Mouse (Mus musculus) myocyte (in vitro differentiated cells): ENCODE data around the gene Hilpda. TPM values are rescaled to one million over a fixed set of nuclear protein-coding genes. Genes with fewer than 3 reads are reported as not detected.

Experiments
- H3K27me3 ChIP-seq: one replicate; pipeline ENCODE4 v1.6.1; 2011; ENCODE audit not compliant: control insufficient read depth, insufficient read depth, insufficient read length
- H3K36me3 ChIP-seq: one replicate; pipeline ENCODE4 v1.6.1; 2011; ENCODE audit not compliant: control insufficient read depth, insufficient read depth
- H3K4me2 ChIP-seq: one replicate; pipeline ENCODE4 v1.6.1; 2011; ENCODE audit warnings: low read depth, control low read depth
- H3K4me3 ChIP-seq: one replicate; pipeline ENCODE4 v1.5.1; 2011; ENCODE audit warnings: mild to moderate bottlenecking, control low read depth, moderate library complexity
- H3K79me2 ChIP-seq: one replicate; pipeline ENCODE4 v1.6.1; 2011; ENCODE audit not compliant: control insufficient read depth, insufficient read depth
- H3ac ChIP-seq: one replicate; pipeline ENCODE4 v1.6.1; 2011; ENCODE audit not compliant: control insufficient read depth, insufficient read length
- CEBPB ChIP-seq: IDR thresholded peaks from 2 replicates; pipeline ENCODE4 v1.6.1; 2011; ENCODE audit warnings: mild to moderate bottlenecking, moderate library complexity; ENCODE audit not compliant: poor library complexity, insufficient read depth, severe bottlenecking
- E2F4 ChIP-seq: IDR thresholded peaks from one replicate; pipeline ENCODE4 v1.6.1; 2011; ENCODE audit warnings: mild to moderate bottlenecking, control low read depth, moderate library complexity; ENCODE audit not compliant: insufficient read depth
- MAX ChIP-seq: IDR thresholded peaks from one replicate; pipeline ENCODE4 v1.6.1; 2011; ENCODE audit warnings: low read depth, mild to moderate bottlenecking, control low read depth
- MYOD1 ChIP-seq, 3 experiments: IDR thresholded peaks; one replicate each; pipeline ENCODE4 v1.6.1; 2011; ENCODE audit warnings: control low read depth in 2 of 3, low read depth in 2 of 3, mild to moderate bottlenecking in 2 of 3, moderate library complexity in 1 of 3; ENCODE audit not compliant: insufficient read length in 2 of 3, control insufficient read depth in 1 of 3
- MYOG ChIP-seq, 3 experiments: IDR thresholded peaks; one replicate each; pipeline ENCODE4 v1.6.1; 2011; ENCODE audit warnings: control low read depth in 2 of 3, low read depth in 2 of 3, mild to moderate bottlenecking in 2 of 3; ENCODE audit not compliant: insufficient read length in 2 of 3, control insufficient read depth in 1 of 3, insufficient read depth in 1 of 3
- POLR2A ChIP-seq: IDR thresholded peaks from one replicate; pipeline ENCODE4 v1.6.1; 2011; ENCODE audit warnings: low read depth, mild to moderate bottlenecking, control low read depth, moderate library complexity; ENCODE audit not compliant: insufficient read length
- POLR2AphosphoS2 ChIP-seq: IDR thresholded peaks from one replicate; pipeline ENCODE4 v1.6.1; 2011; ENCODE audit warnings: low read depth, control low read depth; ENCODE audit not compliant: insufficient read length
- REST ChIP-seq: IDR thresholded peaks from one replicate; pipeline ENCODE4 v1.6.1; 2011; ENCODE audit warnings: mild to moderate bottlenecking, control low read depth, moderate library complexity; ENCODE audit not compliant: insufficient read depth, insufficient read length
- SRF ChIP-seq: IDR thresholded peaks from one replicate; pipeline ENCODE4 v1.6.1; 2011; ENCODE audit warnings: low read depth; ENCODE audit not compliant: control insufficient read depth, insufficient read length
- TCF12 ChIP-seq: IDR thresholded peaks from one replicate; pipeline ENCODE4 v1.6.1; 2011; ENCODE audit warnings: mild to moderate bottlenecking, control low read depth; ENCODE audit not compliant: poor library complexity, insufficient read depth, severe bottlenecking
- TCF3 ChIP-seq: IDR thresholded peaks from one replicate; pipeline ENCODE4 v1.6.1; 2011; ENCODE audit warnings: low read depth, control low read depth; ENCODE audit not compliant: insufficient read length
- USF1 ChIP-seq: IDR thresholded peaks from one replicate; pipeline ENCODE4 v1.6.1; 2011; ENCODE audit warnings: low read depth, mild to moderate bottlenecking, control low read depth, moderate library complexity
- polyA plus RNA-seq: library from polyadenylated mRNA; unstranded; fragments of >200 nt; fragmentation: generic; extraction: Trizol; gene quantifications from one replicate; pipeline ENCODE4 v1.2.1, GENCODE M21; 2012; ENCODE audit warnings: missing spikeins

The Hilpda gene
- 15.5 TPM for polyA plus RNA-seq

- H3ac ChIP-seq: peak within 1 kb of the TSS; percentile 39
- no peaks in the 10 kb centered on the region for H3K27me3 ChIP-seq
- peaks cover 17% of the 10 kb centered on the region for H3K79me2 ChIP-seq
- peak within 1 kb of the TSS; percentile 71 for H3K4me3 ChIP-seq
- TF ChIP-seq SRF: peak; percentile 54
- no peak for TF ChIP-seq CEBPB
- peak; percentile 3 for TF ChIP-seq REST
- TF ChIP-seq TCF12: no peak
- TF ChIP-seq MYOD1 (IDR thresholded peaks at IDR 0.05; ENCODE audit: control insufficient read depth in 1 of 3, insufficient read length in 2 of 3, low read depth in 2 of 3): no peak
- peak; percentile 98 for TF ChIP-seq POLR2A
- TF ChIP-seq MAX: no peak
- TF ChIP-seq USF1: no peak
- TF ChIP-seq POLR2AphosphoS2: peak; percentile 96
- peak; percentile 4 for TF ChIP-seq TCF3
- peak in 1 of 3 experiments; percentile 45 for TF ChIP-seq MYOG (IDR thresholded peaks at IDR 0.05; ENCODE audit: control insufficient read depth in 1 of 3, insufficient read depth in 1 of 3, insufficient read length in 2 of 3, low read depth in 2 of 3)
- no peak for TF ChIP-seq E2F4
- H3K4me2 ChIP-seq: peak within 1 kb of the TSS; percentile 90
- peaks cover 10% of the 10 kb centered on the region for H3K36me3 ChIP-seq
Observed at GRCm38 (mm10) chr6:29272312-29273072, at the start of gene Hilpda. Hilpda (plus strand) TSS chr6:29272488.

GRCm38 (mm10) chr6:29229265-29229913, 42.9 kb upstream of the Hilpda start:
- H3K27me3 ChIP-seq: peaks cover 39% of the 10 kb centered on the region
- no peak overlapping the region for H3K4me2 ChIP-seq
- no peaks in the 10 kb centered on the region for H3K36me3 ChIP-seq
- no peak overlapping the region for H3K4me3 ChIP-seq
- no peaks in the 10 kb centered on the region for H3K79me2 ChIP-seq
- no peak overlapping the region for H3ac ChIP-seq
- TF ChIP-seq MAX: no peak
- TF ChIP-seq MYOG (IDR thresholded peaks at IDR 0.05; ENCODE audit: control insufficient read depth in 1 of 3, insufficient read depth in 1 of 3, insufficient read length in 2 of 3, low read depth in 2 of 3): no peak
- no peak for TF ChIP-seq E2F4
- no peak for TF ChIP-seq USF1
- TF ChIP-seq SRF: no peak
- no peak for TF ChIP-seq TCF3
- no peak for TF ChIP-seq POLR2AphosphoS2
- no peak for TF ChIP-seq POLR2A
- no peak for TF ChIP-seq REST
- TF ChIP-seq CEBPB: no peak
- TF ChIP-seq TCF12: no peak
- no peak for TF ChIP-seq MYOD1 (IDR thresholded peaks at IDR 0.05; ENCODE audit: control insufficient read depth in 1 of 3, insufficient read length in 2 of 3, low read depth in 2 of 3)

GRCm38 (mm10) chr6:29230386-29230785, 41.9 kb upstream of the Hilpda start:
- peaks cover 38% of the 10 kb centered on the region for H3K27me3 ChIP-seq
- no peak overlapping the region for H3K4me3 ChIP-seq
- no peak for TF ChIP-seq TCF3
- TF ChIP-seq TCF12: no peak
- no peak for TF ChIP-seq REST
- no peak for TF ChIP-seq E2F4
- no peak for TF ChIP-seq CEBPB
- no peak for TF ChIP-seq USF1
- no peak for TF ChIP-seq MYOG (IDR thresholded peaks at IDR 0.05; ENCODE audit: control insufficient read depth in 1 of 3, insufficient read depth in 1 of 3, insufficient read length in 2 of 3, low read depth in 2 of 3)
- TF ChIP-seq POLR2AphosphoS2: no peak
- no peak for TF ChIP-seq SRF
- no peak for TF ChIP-seq POLR2A
- TF ChIP-seq MAX: no peak
- no peak overlapping the region for H3K4me2 ChIP-seq
- no peak overlapping the region for H3ac ChIP-seq
- H3K79me2 ChIP-seq: no peaks in the 10 kb centered on the region
- H3K36me3 ChIP-seq: no peaks in the 10 kb centered on the region

- no peaks in the 10 kb centered on the region for H3K79me2 ChIP-seq
- H3K27me3 ChIP-seq: peaks cover 35% of the 10 kb centered on the region
- no peak overlapping the region for H3K4me3 ChIP-seq
- TF ChIP-seq E2F4 (no peak), POLR2A (no peak), CEBPB (no peak), MAX (no peak), TCF3 (no peak), MYOD1 (IDR thresholded peaks at IDR 0.05; ENCODE audit: control insufficient read depth in 1 of 3, insufficient read length in 2 of 3, low read depth in 2 of 3) (no peak), USF1 (no peak), SRF (no peak), TCF12 (no peak), MYOG (IDR thresholded peaks at IDR 0.05; ENCODE audit: control insufficient read depth in 1 of 3, insufficient read depth in 1 of 3, insufficient read length in 2 of 3, low read depth in 2 of 3) (no peak), POLR2AphosphoS2 (no peak), REST (no peak)
- H3ac ChIP-seq: no peak overlapping the region
- H3K4me2 ChIP-seq: no peak overlapping the region
- no peaks in the 10 kb centered on the region for H3K36me3 ChIP-seq
Observed at GRCm38 (mm10) chr6:29231799-29232198, 40.5 kb upstream of the Hilpda start.
